Mouse (Mus musculus): ENCODE measurements around the gene Il1rapl1. TPM values are rescaled to one million over a fixed set of nuclear protein-coding genes. Genes with fewer than 3 reads are reported as not detected.
A peak's percentile ranks its signal among the peaks of the same experiment; 100 is the strongest.
"Not testable (repeated sequence)": the region's sequence is repeated elsewhere in the genome, so short reads cannot be mapped to it uniquely, and the experiment has no call there.

Gene Il1rapl1
- polyA plus RNA-seq, 1 experiment from 2014 or later = not detected

GRCm38 (mm10) chrX:87238191-87238590 lies 877.3 kb downstream of the Il1rapl1 start:
- H3K4me3 ChIP-seq (ENCODE audit: low read depth, low read length); H3K27ac ChIP-seq (ENCODE audit: low read length); H3K27me3 ChIP-seq (ENCODE audit: control insufficient read depth, insufficient read depth, low read depth, low read length); H3K36me3 ChIP-seq (ENCODE audit: control insufficient read depth, insufficient read depth); H3K9me3 ChIP-seq (replicated peaks; ENCODE audit: control insufficient read depth, low read length); H3K9ac ChIP-seq (ENCODE audit: low read depth, low read length); H3K4me2 ChIP-seq (ENCODE audit: low read depth, low read length); H3K4me1 ChIP-seq (ENCODE audit: control insufficient read depth, low read depth, low read length): not testable (repeated sequence)
- peak; percentile 100 for ATAC-seq (ENCODE audit: low read depth)
- WGBS (ENCODE audit: insufficient replicate concordance) = 58% methylated on average over 11 of the region's 11 CpGs

- Histone ChIP-seq H3K9me3 (replicated peaks; ENCODE audit: control insufficient read depth, low read length) (no peaks in the 10 kb centered on the region), H3K27me3 (ENCODE audit: control insufficient read depth, insufficient read depth, low read depth, low read length) (no peaks in the 10 kb centered on the region), H3K36me3 (ENCODE audit: control insufficient read depth, insufficient read depth) (no peaks in the 10 kb centered on the region), H3K27ac (ENCODE audit: low read length) (no peak overlapping the region), H3K4me3 (ENCODE audit: low read depth, low read length) (no peak overlapping the region), H3K4me2 (ENCODE audit: low read depth, low read length) (no peak overlapping the region), H3K4me1 (ENCODE audit: control insufficient read depth, low read depth, low read length) (no peaks in the 10 kb centered on the region), H3K9ac (ENCODE audit: low read depth, low read length) (no peak overlapping the region)
- no peak for ATAC-seq (ENCODE audit: low read depth)
These were observed 890.2 kb downstream of the Il1rapl1 start for GRCm38 (mm10) chrX:87225280-87225679.

DNA sequence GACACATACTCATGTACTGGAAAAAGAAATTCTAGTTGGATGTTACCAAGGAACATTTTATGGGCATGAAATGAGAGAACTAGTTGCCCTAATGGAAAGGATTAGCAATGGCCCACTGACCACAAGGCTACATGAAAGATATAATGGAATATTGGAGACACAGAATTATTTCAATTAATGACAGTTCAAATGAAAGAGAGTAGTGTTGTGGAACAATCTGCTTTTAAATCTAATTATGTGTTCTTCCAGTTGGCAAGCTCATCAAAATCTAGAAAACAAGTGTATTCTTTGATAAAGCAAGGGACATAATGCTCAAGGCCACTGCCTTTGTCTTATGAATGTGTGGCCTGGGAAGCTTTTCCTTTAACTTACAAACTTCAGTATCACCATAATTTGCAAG lies 1113.1 kb downstream of the Il1rapl1 start:
- H3K9me3 ChIP-seq (replicated peaks; ENCODE audit: control insufficient read depth, low read length) = no peaks in the 10 kb centered on the region
- no peaks in the 10 kb centered on the region for H3K36me3 ChIP-seq (ENCODE audit: control insufficient read depth, insufficient read depth)
- no peak overlapping the region for H3K4me2 ChIP-seq (ENCODE audit: low read depth, low read length)
- no peaks in the 10 kb centered on the region for H3K27me3 ChIP-seq (ENCODE audit: control insufficient read depth, insufficient read depth, low read depth, low read length)
- no peak for ATAC-seq (ENCODE audit: low read depth)
- H3K4me1 ChIP-seq (ENCODE audit: control insufficient read depth, low read depth, low read length) = no peaks in the 10 kb centered on the region
- no peak overlapping the region for H3K9ac ChIP-seq (ENCODE audit: low read depth, low read length)
- H3K27ac ChIP-seq (ENCODE audit: low read length) = no peak overlapping the region
- no peak overlapping the region for H3K4me3 ChIP-seq (ENCODE audit: low read depth, low read length)

DNA sequence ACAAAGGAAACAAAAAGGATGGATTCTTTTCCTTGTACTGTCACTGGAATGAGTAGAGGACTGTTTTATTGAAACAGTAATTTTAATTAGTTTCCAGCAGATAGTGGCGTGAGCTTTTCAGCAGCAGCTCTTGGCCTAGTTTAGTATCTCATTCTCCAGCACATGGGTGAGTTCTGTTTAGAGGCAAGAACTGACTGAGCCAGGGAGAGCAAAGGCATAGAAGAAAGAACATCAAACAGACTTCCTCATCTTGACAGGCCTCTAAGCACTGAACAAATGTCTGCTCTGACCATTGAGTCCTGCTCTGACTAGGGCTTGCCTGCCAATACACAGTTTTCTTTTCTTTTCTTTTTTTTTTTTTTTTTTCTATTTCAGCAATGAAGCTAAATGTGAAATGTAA lies 1160.3 kb downstream of the Il1rapl1 start:
- no peaks in the 10 kb centered on the region for H3K36me3 ChIP-seq (ENCODE audit: control insufficient read depth, insufficient read depth)
- H3K4me2 ChIP-seq (ENCODE audit: low read depth, low read length) = no peak overlapping the region
- no peak overlapping the region for H3K4me3 ChIP-seq (ENCODE audit: low read depth, low read length)
- H3K27ac ChIP-seq (ENCODE audit: low read length) = no peak overlapping the region
- no peak overlapping the region for H3K9ac ChIP-seq (ENCODE audit: low read depth, low read length)
- H3K27me3 ChIP-seq (ENCODE audit: control insufficient read depth, insufficient read depth, low read depth, low read length) = no peaks in the 10 kb centered on the region
- H3K9me3 ChIP-seq (replicated peaks; ENCODE audit: control insufficient read depth, low read length) = no peaks in the 10 kb centered on the region
- WGBS (ENCODE audit: insufficient replicate concordance) = 42% methylated on average over 1 of the region's 1 CpGs
- no peak for ATAC-seq (ENCODE audit: low read depth)
- H3K4me1 ChIP-seq (ENCODE audit: control insufficient read depth, low read depth, low read length) = no peaks in the 10 kb centered on the region

DNA sequence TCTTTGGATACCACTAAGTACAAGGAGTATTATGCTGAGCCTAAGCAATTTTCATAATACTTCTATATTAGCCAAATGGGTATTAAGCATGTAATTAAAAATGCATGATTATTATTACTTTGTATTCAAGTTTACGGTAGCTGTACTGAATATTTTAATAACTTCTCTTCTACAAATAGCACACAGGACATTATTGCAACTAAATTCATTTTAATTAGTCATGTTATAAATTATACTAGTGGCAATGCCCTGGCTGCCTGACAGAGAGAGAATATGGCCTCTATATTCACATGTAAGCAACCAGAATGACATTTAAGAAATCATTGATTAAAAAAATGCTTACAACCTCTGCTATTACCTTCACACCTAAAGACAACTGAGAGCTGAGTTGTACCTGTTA lies 1160.8 kb downstream of the Il1rapl1 start:
- Histone ChIP-seq H3K9me3 (replicated peaks; ENCODE audit: control insufficient read depth, low read length) (no peaks in the 10 kb centered on the region), H3K36me3 (ENCODE audit: control insufficient read depth, insufficient read depth) (no peaks in the 10 kb centered on the region), H3K27me3 (ENCODE audit: control insufficient read depth, insufficient read depth, low read depth, low read length) (no peaks in the 10 kb centered on the region), H3K4me1 (ENCODE audit: control insufficient read depth, low read depth, low read length) (no peaks in the 10 kb centered on the region), H3K4me2 (ENCODE audit: low read depth, low read length) (no peak overlapping the region), H3K4me3 (ENCODE audit: low read depth, low read length) (no peak overlapping the region), H3K27ac (ENCODE audit: low read length) (no peak overlapping the region), H3K9ac (ENCODE audit: low read depth, low read length) (no peak overlapping the region)
- ATAC-seq (ENCODE audit: low read depth) = no peak
- WGBS (ENCODE audit: insufficient replicate concordance) = 71% methylated on average over 1 of the region's 1 CpGs

- no peaks in the 10 kb centered on the region for H3K27me3 ChIP-seq (ENCODE audit: control insufficient read depth, insufficient read depth, low read depth, low read length)
- 40% methylated on average over 2 of the region's 2 CpGs for WGBS (ENCODE audit: insufficient replicate concordance)
- H3K4me2 ChIP-seq (ENCODE audit: low read depth, low read length) = no peak overlapping the region
- no peaks in the 10 kb centered on the region for H3K9me3 ChIP-seq (replicated peaks; ENCODE audit: control insufficient read depth, low read length)
- no peak overlapping the region for H3K27ac ChIP-seq (ENCODE audit: low read length)
- ATAC-seq (ENCODE audit: low read depth) = no peak
- H3K9ac ChIP-seq (ENCODE audit: low read depth, low read length) = no peak overlapping the region
- no peaks in the 10 kb centered on the region for H3K36me3 ChIP-seq (ENCODE audit: control insufficient read depth, insufficient read depth)
- H3K4me1 ChIP-seq (ENCODE audit: control insufficient read depth, low read depth, low read length) = no peaks in the 10 kb centered on the region
- no peak overlapping the region for H3K4me3 ChIP-seq (ENCODE audit: low read depth, low read length)
These were observed 1164.5 kb downstream of the Il1rapl1 start for GRCm38 (mm10) chrX:86950940-86951339.

DNA sequence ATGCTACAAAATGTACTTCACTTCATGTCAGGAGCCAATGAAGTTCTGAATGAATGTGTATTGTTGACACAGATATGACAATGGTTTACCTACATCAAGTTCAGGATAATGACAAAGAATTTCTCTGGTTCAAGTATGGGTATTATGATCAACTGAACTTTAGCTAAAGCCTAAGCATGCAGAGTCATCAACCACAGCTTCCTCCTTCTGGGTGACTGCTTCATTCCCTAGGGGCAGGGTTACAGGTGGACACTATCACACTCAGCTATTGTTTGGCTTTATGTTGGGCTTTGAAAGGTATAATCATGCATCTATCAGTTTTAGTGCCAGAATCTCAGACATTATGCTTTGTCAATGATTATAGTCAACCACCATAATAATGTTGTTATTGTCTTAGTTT lies 1166.3 kb downstream of the Il1rapl1 start:
- H3K36me3 ChIP-seq (ENCODE audit: control insufficient read depth, insufficient read depth) = no peaks in the 10 kb centered on the region
- no peaks in the 10 kb centered on the region for H3K4me1 ChIP-seq (ENCODE audit: control insufficient read depth, low read depth, low read length)
- no peak for ATAC-seq (ENCODE audit: low read depth)
- no peak overlapping the region for H3K9ac ChIP-seq (ENCODE audit: low read depth, low read length)
- no peaks in the 10 kb centered on the region for H3K9me3 ChIP-seq (replicated peaks; ENCODE audit: control insufficient read depth, low read length)
- H3K27ac ChIP-seq (ENCODE audit: low read length) = no peak overlapping the region
- no peaks in the 10 kb centered on the region for H3K27me3 ChIP-seq (ENCODE audit: control insufficient read depth, insufficient read depth, low read depth, low read length)
- H3K4me3 ChIP-seq (ENCODE audit: low read depth, low read length) = no peak overlapping the region
- no peak overlapping the region for H3K4me2 ChIP-seq (ENCODE audit: low read depth, low read length)

DNA sequence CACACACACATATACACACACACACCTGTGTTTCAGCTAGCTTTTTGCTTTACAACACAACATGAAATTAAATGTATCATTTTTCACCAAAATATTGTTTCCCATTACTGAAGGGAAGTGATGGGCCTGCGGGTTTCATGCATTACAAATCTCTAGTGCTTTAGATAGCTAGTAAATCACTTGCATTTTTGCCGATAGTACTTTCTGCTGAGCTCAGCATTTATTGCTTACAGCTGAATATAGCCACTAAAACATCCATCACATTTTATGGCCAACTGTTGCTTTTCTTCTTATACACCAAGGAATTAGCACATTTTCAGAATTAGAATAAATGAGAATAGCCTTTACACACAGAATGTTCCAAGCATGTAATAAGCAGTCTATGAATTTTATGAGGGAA lies 1260.6 kb downstream of the Il1rapl1 start:
- Histone ChIP-seq H3K4me1 (ENCODE audit: control insufficient read depth, low read depth, low read length) (no peaks in the 10 kb centered on the region), H3K27ac (ENCODE audit: low read length) (no peak overlapping the region), H3K36me3 (ENCODE audit: control insufficient read depth, insufficient read depth) (no peaks in the 10 kb centered on the region), H3K27me3 (ENCODE audit: control insufficient read depth, insufficient read depth, low read depth, low read length) (no peaks in the 10 kb centered on the region), H3K9ac (ENCODE audit: low read depth, low read length) (no peak overlapping the region), H3K9me3 (replicated peaks; ENCODE audit: control insufficient read depth, low read length) (no peaks in the 10 kb centered on the region), H3K4me3 (ENCODE audit: low read depth, low read length) (no peak overlapping the region), H3K4me2 (ENCODE audit: low read depth, low read length) (no peak overlapping the region)
- 52% methylated on average over 2 of the region's 2 CpGs for WGBS (ENCODE audit: insufficient replicate concordance)
- no peak for ATAC-seq (ENCODE audit: low read depth)

- H3K27me3 ChIP-seq (ENCODE audit: control insufficient read depth, insufficient read depth, low read depth, low read length) = no peaks in the 10 kb centered on the region
- H3K9me3 ChIP-seq (replicated peaks; ENCODE audit: control insufficient read depth, low read length) = no peaks in the 10 kb centered on the region
- no peak overlapping the region for H3K4me2 ChIP-seq (ENCODE audit: low read depth, low read length)
- 45% methylated on average over 3 of the region's 3 CpGs for WGBS (ENCODE audit: insufficient replicate concordance)
- H3K4me1 ChIP-seq (ENCODE audit: control insufficient read depth, low read depth, low read length) = no peaks in the 10 kb centered on the region
- H3K36me3 ChIP-seq (ENCODE audit: control insufficient read depth, insufficient read depth) = no peaks in the 10 kb centered on the region
- no peak overlapping the region for H3K4me3 ChIP-seq (ENCODE audit: low read depth, low read length)
- H3K9ac ChIP-seq (ENCODE audit: low read depth, low read length) = no peak overlapping the region
- no peak; the same call in 1 of the 2 replicates for ATAC-seq (ENCODE audit: low read depth)
- no peak overlapping the region for H3K27ac ChIP-seq (ENCODE audit: low read length)
These were observed 1307.2 kb downstream of the Il1rapl1 start for GRCm38 (mm10) chrX:86808218-86808617.

DNA sequence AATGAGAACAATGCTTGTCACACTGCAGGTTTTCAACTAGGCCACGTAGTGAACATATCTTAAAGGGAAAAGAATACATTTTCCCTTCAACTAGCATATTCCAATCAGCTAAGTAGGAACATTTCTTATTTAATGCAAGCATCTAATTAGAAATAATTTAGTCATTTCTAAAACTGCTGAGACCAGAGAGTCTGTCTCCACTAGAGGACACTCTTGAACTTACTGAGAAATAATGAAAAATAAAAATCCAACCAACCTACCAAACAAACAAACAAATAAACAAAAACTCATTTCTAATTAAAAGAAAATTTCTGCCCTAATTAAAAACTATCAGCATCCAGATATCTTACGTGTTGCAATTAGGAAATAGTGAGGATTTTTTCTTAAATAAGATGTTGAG lies 1312.7 kb downstream of the Il1rapl1 start:
- H3K4me1 ChIP-seq (ENCODE audit: control insufficient read depth, low read depth, low read length) = no peaks in the 10 kb centered on the region
- H3K27ac ChIP-seq (ENCODE audit: low read length) = no peak overlapping the region
- H3K4me3 ChIP-seq (ENCODE audit: low read depth, low read length) = no peak overlapping the region
- H3K27me3 ChIP-seq (ENCODE audit: control insufficient read depth, insufficient read depth, low read depth, low read length) = no peaks in the 10 kb centered on the region
- H3K36me3 ChIP-seq (ENCODE audit: control insufficient read depth, insufficient read depth) = no peaks in the 10 kb centered on the region
- H3K9ac ChIP-seq (ENCODE audit: low read depth, low read length) = no peak overlapping the region
- no peaks in the 10 kb centered on the region for H3K9me3 ChIP-seq (replicated peaks; ENCODE audit: control insufficient read depth, low read length)
- WGBS (ENCODE audit: insufficient replicate concordance) = 47% methylated on average over 2 of the region's 2 CpGs
- no peak for ATAC-seq (ENCODE audit: low read depth)
- H3K4me2 ChIP-seq (ENCODE audit: low read depth, low read length) = no peak overlapping the region

Data from liver, embryonic 16.5 days (tissue).